Mouse (Mus musculus): Measurements from ENCODE around the gene Dnali1. TPM values are rescaled to one million over a fixed set of nuclear protein-coding genes. Genes with fewer than 3 reads are reported as not detected.

Gene Dnali1
- 0.37 TPM in 1 of 2 replicates, not detected in the other for polyA plus RNA-seq (2012; ENCODE audit: insufficient read depth, insufficient read length, missing spikeins)

GRCm38 (mm10) chr4:125065517-125066307 lies at the start of gene Dnali1:
Dnali1 (minus strand) TSS chr4:125065703.
- no peak for TF ChIP-seq POLR2A (IDR thresholded peaks at IDR 0.05; ENCODE audit: borderline replicate concordance, low read depth, low read length)
- TF ChIP-seq CTCF (IDR thresholded peaks at IDR 0.05; ENCODE audit: low read depth, low read length) = no peak
- Histone ChIP-seq H3K4me3 (ENCODE audit: insufficient read depth, low read length) (peak within 1 kb of the TSS; percentile 91), H3K4me1 (ENCODE audit: control insufficient read depth, insufficient read depth, low read length) (peaks cover 10% of the 10 kb centered on the region; the same call in 1 of the 2 replicates), H3K27ac (ENCODE audit: insufficient read depth, low read depth, low read length) (0 out of 2 replicates have a peak within 1 kb of the TSS, but pooled peaks have one; percentile 22)

- H3K27ac ChIP-seq (ENCODE audit: insufficient read depth, low read depth, low read length) = peak overlapping the region; percentile 97
- H3K4me1 ChIP-seq (ENCODE audit: control insufficient read depth, insufficient read depth, low read length) = peaks cover 48% of the 10 kb centered on the region
- H3K4me3 ChIP-seq (ENCODE audit: insufficient read depth, low read length) = no peak overlapping the region
- TF ChIP-seq CTCF (IDR thresholded peaks at IDR 0.05; ENCODE audit: low read depth, low read length) = no peak
- no peak for TF ChIP-seq POLR2A (IDR thresholded peaks at IDR 0.05; ENCODE audit: borderline replicate concordance, low read depth, low read length)
These were observed 49.6 kb upstream of the Dnali1 start for GRCm38 (mm10) chr4:125115081-125115480.

- H3K4me3 ChIP-seq (ENCODE audit: insufficient read depth, low read length) = no peak overlapping the region
- no peak for TF ChIP-seq POLR2A (IDR thresholded peaks at IDR 0.05; ENCODE audit: borderline replicate concordance, low read depth, low read length)
- peak; percentile 70 for TF ChIP-seq CTCF (IDR thresholded peaks at IDR 0.05; ENCODE audit: low read depth, low read length)
- peaks cover 48% of the 10 kb centered on the region for H3K4me1 ChIP-seq (ENCODE audit: control insufficient read depth, insufficient read depth, low read length)
- H3K27ac ChIP-seq (ENCODE audit: insufficient read depth, low read depth, low read length) = peak overlapping the region; percentile 97
These were observed 49.1 kb upstream of the Dnali1 start for GRCm38 (mm10) chr4:125114638-125115037.

- Histone ChIP-seq H3K4me1 (ENCODE audit: control insufficient read depth, insufficient read depth, low read length) (no peaks in the 10 kb centered on the region), H3K4me3 (ENCODE audit: insufficient read depth, low read length) (no peak overlapping the region), H3K27ac (ENCODE audit: insufficient read depth, low read depth, low read length) (no peak overlapping the region)
- no peak for TF ChIP-seq CTCF (IDR thresholded peaks at IDR 0.05; ENCODE audit: low read depth, low read length)
- no peak for TF ChIP-seq POLR2A (IDR thresholded peaks at IDR 0.05; ENCODE audit: borderline replicate concordance, low read depth, low read length)
These were observed 39.9 kb upstream of the Dnali1 start for GRCm38 (mm10) chr4:125105354-125105753.

- no peak overlapping the region for H3K27ac ChIP-seq (ENCODE audit: insufficient read depth, low read depth, low read length)
- H3K4me3 ChIP-seq (ENCODE audit: insufficient read depth, low read length) = no peak overlapping the region
- TF ChIP-seq CTCF (IDR thresholded peaks at IDR 0.05; ENCODE audit: low read depth, low read length) = no peak
- no peak for TF ChIP-seq POLR2A (IDR thresholded peaks at IDR 0.05; ENCODE audit: borderline replicate concordance, low read depth, low read length)
- H3K4me1 ChIP-seq (ENCODE audit: control insufficient read depth, insufficient read depth, low read length) = peaks cover 6% of the 10 kb centered on the region
These were observed 35.8 kb upstream of the Dnali1 start for GRCm38 (mm10) chr4:125101334-125101733.

GRCm38 (mm10) chr4:125099458-125099857 lies 34.0 kb upstream of the Dnali1 start:
- no peak for TF ChIP-seq POLR2A (IDR thresholded peaks at IDR 0.05; ENCODE audit: borderline replicate concordance, low read depth, low read length)
- peak; percentile 81 for TF ChIP-seq CTCF (IDR thresholded peaks at IDR 0.05; ENCODE audit: low read depth, low read length)
- H3K4me3 ChIP-seq (ENCODE audit: insufficient read depth, low read length) = no peak overlapping the region
- H3K27ac ChIP-seq (ENCODE audit: insufficient read depth, low read depth, low read length) = no peak overlapping the region
- peaks cover 6% of the 10 kb centered on the region for H3K4me1 ChIP-seq (ENCODE audit: control insufficient read depth, insufficient read depth, low read length)

- H3K4me3 ChIP-seq (ENCODE audit: insufficient read depth, low read length) = no peak overlapping the region
- H3K4me1 ChIP-seq (ENCODE audit: control insufficient read depth, insufficient read depth, low read length) = peaks cover 6% of the 10 kb centered on the region
- no peak overlapping the region for H3K27ac ChIP-seq (ENCODE audit: insufficient read depth, low read depth, low read length)
- no peak for TF ChIP-seq CTCF (IDR thresholded peaks at IDR 0.05; ENCODE audit: low read depth, low read length)
- TF ChIP-seq POLR2A (IDR thresholded peaks at IDR 0.05; ENCODE audit: borderline replicate concordance, low read depth, low read length) = no peak
These were observed 31.9 kb upstream of the Dnali1 start for GRCm38 (mm10) chr4:125097412-125097811.

- Histone ChIP-seq H3K27ac (ENCODE audit: insufficient read depth, low read depth, low read length) (no peak overlapping the region), H3K4me1 (ENCODE audit: control insufficient read depth, insufficient read depth, low read length) (peaks cover 6% of the 10 kb centered on the region)
- TF ChIP-seq POLR2A (IDR thresholded peaks at IDR 0.05; ENCODE audit: borderline replicate concordance, low read depth, low read length) (no peak), CTCF (IDR thresholded peaks at IDR 0.05; ENCODE audit: low read depth, low read length) (no peak)
These were observed 30.6 kb upstream of the Dnali1 start for GRCm38 (mm10) chr4:125096066-125096465.

GRCm38 (mm10) chr4:125093031-125093430 lies 27.5 kb upstream of the Dnali1 start:
- TF ChIP-seq CTCF (IDR thresholded peaks at IDR 0.05; ENCODE audit: low read depth, low read length) (no peak), POLR2A (IDR thresholded peaks at IDR 0.05; ENCODE audit: borderline replicate concordance, low read depth, low read length) (no peak)
- Histone ChIP-seq H3K4me1 (ENCODE audit: control insufficient read depth, insufficient read depth, low read length) (peaks cover 4% of the 10 kb centered on the region), H3K4me3 (ENCODE audit: insufficient read depth, low read length) (no peak overlapping the region), H3K27ac (ENCODE audit: insufficient read depth, low read depth, low read length) (no peak overlapping the region)

More at GRCm38 (mm10) chr4:125096066-125096465, 30.6 kb upstream of the Dnali1 start:
- H3K4me3 ChIP-seq (ENCODE audit: insufficient read depth, low read length) = no peak overlapping the region

- Histone ChIP-seq H3K4me3 (ENCODE audit: insufficient read depth, low read length) (peak overlapping the region; percentile 93), H3K27ac (ENCODE audit: insufficient read depth, low read depth, low read length) (peak overlapping the region; percentile 83), H3K4me1 (ENCODE audit: control insufficient read depth, insufficient read depth, low read length) (peaks cover 2% of the 10 kb centered on the region)
- no peak for TF ChIP-seq CTCF (IDR thresholded peaks at IDR 0.05; ENCODE audit: low read depth, low read length)
- no peak for TF ChIP-seq POLR2A (IDR thresholded peaks at IDR 0.05; ENCODE audit: borderline replicate concordance, low read depth, low read length)
These were observed 19.9 kb upstream of the Dnali1 start for GRCm38 (mm10) chr4:125085346-125085841.

All from bone marrow macrophage, adult 2 months (primary cell).